Mouse (Mus musculus): ENCODE results near the gene Bhlhe40. TPM values are rescaled to one million over a fixed set of nuclear protein-coding genes. Genes with fewer than 3 reads are reported as not detected.

The Bhlhe40 gene
- polyA plus RNA-seq (2017; shearing (Covaris generic)) = 100 to 1,000 TPM in 2 of 3 experiments, 10 to 100 TPM in 1; 98.8 to 258 (median 129) TPM

DNA sequence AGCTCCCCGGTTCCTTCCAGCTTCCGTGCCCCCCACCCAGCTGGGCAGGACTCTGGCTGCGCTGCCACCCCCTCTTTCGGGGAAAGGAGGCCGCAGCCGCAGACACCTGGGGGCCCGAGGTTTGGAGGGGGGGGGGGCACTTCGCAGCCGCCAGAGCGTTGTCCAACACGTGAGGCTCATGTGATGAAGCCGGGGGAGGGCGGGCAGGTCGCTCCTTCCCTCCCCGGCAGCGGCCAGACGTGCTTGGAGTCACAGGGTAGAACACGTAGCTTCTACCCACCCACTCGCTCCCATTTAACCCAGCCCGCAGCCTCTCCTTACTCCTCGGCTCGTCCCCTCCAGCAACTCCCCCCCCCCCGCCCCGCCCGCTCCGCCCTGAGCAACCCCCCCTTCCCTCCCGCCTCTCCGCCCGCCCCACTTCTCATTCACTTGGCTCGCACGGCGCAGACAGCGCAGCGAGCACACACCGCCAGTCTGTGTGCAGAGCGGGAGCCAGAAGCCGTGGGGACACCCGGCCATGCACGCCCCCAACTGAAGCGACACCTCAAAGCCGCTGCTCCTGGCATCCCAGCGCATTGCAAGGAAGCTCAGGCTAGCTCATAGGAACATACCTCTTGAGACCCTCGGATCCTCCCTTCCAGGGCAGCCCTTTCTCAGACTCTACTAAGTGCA is at the start of gene Bhlhe40:
Gene Bhlhe40, plus strand, starts transcription at position 424 of the 672 bp plus-strand sequence.
- peak; percentile 51 for ATAC-seq

DNA sequence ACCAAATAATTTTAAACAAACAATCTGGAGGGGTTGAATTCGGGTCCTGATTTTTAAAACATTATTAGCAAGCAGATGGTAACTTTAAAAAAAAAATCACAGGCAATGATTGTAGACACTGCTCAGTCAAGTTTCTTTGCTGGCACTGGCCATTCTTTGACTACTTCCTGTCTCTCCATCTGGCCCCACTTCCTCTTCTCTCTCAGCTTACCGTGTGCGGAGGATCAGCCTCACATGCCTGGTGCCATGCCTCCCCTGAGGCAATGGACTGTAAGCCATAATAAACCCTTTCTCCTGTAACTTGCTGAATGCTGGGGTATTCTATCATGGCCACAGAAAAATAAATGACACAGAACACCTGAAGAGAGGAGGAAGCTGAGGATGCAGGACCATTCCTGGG is 48.8 kb upstream of the Bhlhe40 start:
- ATAC-seq = no peak

DNA sequence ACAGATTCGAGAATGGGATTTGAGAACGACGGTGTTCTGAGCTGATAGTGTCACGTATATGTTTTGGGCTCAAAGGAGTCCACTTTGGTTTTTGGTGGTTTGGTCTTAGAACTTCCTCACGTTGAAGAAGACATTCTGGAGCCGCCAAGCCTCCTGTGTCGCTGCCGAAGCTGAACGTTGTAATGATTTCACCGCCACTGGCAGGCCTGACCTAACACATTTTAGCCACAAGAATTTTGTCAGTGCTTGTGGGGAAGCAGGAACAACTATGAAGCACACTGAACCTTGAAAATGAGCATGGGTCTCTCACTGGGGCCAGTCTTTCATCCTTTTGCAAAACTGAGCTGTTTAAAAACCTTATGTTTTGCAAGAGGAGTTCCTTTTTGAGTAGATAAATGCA is 42.4 kb upstream of the Bhlhe40 start:
- ATAC-seq = no peak

DNA sequence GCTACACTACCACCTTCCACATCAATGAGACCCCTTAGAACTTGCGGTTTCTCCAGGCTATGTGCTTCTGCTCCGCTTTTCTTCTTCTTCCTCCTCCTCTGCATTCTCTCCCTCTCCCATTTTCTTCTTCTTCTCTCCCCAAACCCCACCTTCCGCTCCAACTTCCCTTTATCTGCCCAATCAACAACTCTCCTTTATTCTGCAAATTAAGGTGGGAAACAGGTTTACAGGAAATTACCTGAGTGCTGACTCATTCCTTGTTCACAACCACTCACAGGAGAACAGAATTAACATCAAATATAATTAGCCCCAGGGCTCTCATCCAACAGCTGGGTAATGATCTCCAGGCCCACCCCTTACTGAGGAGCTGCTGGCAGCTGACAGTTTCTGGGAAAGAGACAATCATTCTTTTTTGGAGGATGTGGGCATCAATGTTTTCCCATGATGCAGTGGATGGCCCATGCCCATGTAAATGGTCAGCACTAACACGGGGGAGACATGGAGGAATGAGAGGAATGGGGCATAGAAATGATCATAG is 37.3 kb upstream of the Bhlhe40 start:
- no peak for ATAC-seq

DNA sequence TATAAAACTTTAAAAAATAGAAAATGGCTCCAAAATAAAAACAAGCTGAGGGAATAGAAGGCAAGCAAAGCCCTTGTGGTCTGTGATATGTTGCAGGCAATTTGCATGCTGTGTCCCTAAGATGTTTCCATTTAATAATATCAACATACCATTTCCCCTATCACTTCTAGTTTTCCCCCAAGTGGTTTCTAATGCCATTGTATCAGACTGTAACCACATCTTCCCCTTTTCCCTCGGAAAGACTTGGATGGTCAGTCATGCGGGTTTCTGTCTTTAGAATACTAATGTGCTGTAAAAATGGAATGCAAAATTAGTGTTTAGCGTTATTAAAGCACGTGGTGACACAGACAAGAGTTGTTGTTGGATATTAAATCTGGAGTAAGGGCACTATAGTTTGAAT is 35.5 kb upstream of the Bhlhe40 start:
- no peak for ATAC-seq

DNA sequence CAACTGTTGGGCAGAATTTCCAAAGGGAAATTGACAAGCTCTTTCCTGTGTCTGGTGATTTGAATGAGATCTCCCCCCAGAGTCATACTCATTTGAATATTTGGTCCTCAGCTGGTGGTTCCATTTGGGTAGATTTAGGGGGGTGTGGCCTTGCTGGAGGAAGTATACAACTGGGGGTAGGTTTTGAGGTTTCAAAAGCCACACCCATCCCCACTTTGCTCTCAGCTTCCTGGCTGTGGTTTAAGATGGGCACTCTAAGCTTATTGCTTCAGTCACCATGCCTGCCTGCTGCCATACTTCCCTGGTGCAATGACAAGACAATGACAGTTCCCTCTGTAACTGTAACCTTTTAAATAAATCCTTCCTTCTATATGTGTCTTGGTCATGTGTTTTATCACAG is 29.7 kb upstream of the Bhlhe40 start:
- ATAC-seq = peak; percentile 95

DNA sequence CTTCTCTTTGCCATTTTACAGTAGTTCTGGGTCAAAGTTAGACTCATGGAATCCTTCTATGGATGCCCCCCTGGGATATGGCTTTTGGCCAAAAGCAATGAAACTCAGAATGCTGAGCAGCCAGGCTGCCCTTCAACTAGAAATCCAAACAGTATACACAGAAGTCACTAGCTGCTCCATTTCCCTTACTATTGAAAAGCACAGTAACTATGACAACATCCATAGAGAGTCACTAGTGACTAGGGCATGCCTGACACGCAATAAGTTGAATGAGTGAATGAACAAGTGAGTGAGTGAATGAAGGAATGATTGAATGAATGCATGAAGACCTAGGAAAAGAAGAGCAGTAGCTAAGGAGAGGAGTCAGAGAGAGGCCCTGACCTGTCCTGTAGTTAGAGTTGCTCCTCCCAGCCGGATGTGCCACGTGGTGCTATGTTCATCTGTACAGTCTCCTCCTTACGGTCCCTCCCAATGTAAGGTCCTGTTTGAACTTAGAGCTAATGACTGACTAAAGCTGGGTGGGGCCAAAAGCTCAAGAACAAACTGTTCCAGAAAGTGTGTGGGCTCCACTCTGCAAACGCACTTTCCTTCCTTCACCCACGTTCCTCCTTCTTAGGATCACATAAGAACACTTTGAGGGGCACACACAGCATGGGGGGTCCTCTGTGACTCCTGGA is 22.1 kb upstream of the Bhlhe40 start:
- no peak for ATAC-seq

DNA sequence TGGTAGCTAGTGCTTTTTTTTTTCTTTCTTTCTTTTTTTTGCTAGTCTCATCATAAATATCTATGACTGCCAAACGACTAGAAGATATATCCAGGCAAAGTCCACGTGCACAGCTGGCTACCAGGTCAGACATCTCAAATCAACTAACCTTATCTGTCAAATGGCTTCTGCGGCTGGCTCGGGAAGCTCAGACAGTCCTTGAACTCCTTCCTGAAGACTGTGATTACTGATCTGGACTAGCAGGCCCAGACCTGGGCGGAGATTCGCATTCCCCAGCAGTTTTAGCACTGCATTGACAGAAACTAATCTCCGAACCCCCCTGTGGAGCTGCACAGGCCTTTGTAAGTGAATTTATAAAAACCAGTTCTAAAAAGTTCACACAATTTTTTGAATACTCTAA is 18.4 kb upstream of the Bhlhe40 start:
- ATAC-seq = no peak

DNA sequence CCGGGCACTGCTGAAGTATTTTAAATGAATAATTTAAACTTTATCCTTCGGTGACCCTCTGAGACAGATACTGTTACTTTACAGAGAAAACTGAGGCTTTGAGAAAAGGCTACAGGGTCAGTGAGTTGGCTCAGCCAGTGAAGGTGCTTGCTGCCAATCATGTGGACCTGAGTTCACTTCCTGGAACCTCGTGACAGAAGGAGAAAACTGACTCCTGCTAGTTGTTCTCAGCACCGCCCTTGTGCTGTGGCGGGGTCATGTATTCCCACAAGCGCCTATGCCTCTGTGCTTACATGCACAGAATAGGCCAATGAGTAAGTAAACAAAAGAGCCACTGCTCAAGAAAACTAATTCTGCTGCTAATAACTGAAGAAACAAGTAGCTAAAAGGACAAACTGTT is 17.4 kb upstream of the Bhlhe40 start:
- ATAC-seq = no peak

DNA sequence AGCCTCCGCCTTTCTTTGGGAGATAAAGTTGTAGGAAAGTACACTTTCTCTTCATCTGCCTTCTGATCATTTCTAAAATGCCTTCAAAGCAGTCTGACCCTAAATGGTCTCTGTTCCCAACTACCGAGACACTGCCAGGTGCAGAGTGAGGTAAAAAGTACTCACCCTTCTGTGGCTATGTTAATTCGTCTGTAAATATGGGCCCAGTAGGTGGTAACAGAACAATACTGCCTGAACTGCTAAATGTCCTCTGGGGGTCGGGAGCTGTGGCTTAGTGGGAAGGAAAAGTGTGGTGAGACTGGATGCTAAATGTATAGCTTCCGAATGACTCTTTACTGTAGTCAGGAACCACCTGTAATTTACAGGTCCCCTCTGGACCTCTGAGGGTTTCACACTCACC is 16.1 kb upstream of the Bhlhe40 start:
- ATAC-seq = no peak

DNA sequence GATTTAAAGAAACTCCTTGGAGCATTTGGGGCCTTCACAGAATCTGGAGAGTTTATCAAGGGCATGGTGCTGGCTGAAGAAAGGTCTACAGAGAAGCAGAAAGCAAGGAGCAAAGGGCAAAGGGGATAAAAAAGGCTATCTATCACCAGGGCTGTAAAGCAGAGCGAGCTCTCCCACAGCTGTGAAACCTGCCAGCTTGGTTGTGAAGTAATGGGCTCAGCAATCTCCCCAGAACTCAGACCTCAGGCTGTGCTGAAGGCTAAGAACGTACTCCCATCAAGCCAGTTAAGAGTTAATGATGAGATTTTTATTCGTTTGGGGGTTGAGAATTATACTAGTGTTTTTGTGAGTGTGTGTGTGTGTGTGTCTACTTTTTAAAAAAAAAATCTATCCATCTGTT is 13.3 kb upstream of the Bhlhe40 start:
- ATAC-seq = no peak

DNA sequence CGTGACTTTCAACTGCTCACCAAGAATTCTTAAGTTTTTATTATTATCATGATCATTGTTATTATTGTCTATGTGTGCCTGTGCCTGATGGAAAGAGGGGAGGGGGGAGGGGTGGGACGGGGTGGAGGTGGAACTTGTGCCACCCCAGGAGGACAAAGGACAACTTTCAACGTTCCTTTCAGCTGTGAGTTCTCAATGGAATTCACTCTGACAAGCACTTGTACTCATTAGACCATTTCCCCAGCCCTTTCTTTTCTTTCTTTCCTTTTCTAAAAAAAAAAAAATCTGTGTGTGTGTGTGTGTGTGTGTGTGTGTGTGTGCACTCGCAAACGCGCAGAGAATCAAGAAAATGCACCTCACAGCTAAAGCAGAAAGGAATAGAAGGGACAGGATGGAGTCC is 12.4 kb upstream of the Bhlhe40 start:
- no peak for ATAC-seq

DNA sequence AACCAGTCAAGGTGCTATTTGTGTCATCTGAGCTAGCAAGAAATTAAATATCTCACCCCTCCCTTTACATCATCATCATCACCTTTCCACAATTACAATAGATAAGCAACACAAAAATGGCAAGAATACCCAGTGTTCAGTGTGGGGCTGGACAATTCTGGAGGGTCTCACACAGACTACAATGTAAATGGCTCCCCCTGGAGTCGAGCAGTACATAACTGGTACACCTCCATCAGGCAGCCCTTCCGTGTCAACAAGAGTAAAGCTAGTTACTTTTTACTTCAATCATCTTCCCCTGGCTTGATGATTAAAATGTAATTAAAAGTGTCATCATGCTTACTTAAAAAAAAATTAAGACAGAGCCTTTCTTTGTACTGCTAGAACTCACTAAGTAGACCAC is 4.6 kb upstream of the Bhlhe40 start:
- no peak for ATAC-seq

DNA sequence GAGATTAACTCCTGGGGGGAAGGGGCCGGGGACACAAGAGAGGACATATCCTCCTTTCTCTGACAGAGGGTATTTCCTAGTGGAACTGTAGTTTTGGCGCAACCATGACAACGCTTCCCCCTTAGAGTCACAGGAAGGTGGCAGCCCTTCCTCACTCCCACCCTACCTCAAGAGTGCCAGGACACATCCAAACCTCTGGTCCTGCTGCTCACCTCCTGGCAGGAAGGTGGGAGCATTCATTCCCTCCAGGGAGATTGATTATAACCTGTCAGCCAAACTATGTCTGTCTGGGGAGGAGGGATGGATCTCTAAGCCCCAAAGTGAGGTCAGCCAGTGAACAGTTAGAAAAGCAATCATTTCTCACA is 2.4 kb upstream of the Bhlhe40 start:
- ATAC-seq = peak; percentile 6

DNA sequence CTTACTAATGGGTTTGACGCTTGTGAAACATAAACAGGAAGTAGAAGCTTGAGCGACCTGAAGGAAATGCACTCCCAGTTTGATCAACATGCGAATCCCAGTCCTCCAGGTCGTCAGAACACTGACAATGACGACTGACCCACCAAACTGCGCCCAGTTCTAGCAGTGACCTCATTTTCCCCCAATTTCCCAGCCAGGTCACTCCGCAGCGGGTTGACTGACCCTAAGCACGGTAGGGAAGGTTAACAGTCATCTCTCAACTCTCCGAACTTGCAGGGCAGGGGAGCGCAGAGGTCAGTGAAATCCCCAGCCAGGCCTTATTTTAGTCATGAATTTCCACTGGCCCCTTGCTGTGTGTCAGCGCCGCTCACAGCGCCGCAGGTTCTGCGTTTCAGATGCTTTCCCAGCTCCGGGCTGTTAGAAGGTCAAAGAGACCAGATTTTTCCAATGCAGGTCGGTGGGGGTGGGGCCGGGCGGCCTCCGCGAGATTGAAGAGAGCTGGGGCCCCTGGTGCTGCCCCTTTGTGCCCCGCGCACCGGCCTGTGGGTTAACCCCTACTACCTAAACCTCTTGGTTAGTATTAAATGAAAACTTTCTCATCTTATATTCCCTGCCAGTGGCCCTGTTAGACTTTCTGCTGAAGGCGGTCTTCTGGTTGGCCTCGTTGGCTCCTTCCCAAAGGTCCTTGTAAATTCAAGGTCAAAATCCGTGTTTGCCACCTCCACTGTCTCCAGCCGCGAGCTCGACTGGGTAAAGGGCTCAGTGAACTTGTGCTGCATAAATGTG is 1.8 kb upstream of the Bhlhe40 start:
- peak; percentile 26 for ATAC-seq

DNA sequence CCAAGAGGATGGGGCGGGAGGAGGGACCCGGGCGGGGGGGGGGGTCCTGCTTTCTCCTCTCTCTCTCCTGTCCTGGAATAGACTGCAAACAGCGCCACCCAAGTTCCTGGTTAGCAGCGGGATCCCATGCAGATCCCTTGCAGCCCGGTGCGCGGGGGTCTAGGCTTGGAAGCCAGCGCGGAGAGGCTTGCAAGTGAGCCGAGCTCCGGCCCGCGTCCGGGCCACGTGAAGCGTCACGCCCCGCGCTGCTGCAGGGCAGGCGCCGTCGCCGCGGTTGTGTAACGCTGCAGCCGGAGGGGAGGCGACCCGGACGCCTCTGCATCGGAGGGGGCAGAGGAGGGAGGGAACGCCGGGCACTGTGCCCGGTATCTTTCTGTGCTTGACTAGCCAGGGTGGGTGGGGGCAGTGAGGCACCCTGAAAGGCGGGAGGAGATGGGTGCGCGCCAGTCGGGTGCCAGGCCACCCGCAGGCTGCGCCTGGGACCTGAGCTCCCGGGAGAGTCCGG is 1.2 kb upstream of the Bhlhe40 start:
- ATAC-seq = peak; percentile 27

DNA sequence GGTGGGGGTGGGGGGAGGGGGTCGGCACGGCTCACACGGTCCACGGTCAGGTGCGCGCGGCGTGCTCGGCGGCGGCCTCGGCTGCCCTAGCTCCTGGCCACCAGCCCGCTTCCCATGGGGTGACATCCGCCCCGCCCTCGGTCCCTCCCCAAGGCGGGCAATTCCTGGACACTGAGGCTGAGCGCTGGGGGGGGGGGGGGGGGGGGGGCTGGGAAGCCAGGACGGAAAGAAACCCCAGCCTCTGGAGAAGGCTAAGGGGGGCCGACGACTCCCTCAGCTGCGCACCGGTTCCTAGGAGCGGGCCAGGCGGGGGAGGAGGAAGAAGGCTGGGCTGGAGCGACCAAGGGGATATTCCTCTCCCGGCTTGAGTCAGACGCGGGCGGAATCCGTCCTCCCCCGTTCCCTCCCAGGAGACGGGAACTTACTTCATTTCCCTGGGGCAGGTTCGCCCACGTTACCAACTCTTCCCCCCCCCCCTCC is 663 bp upstream of the Bhlhe40 start:
- ATAC-seq = peak; percentile 3

DNA sequence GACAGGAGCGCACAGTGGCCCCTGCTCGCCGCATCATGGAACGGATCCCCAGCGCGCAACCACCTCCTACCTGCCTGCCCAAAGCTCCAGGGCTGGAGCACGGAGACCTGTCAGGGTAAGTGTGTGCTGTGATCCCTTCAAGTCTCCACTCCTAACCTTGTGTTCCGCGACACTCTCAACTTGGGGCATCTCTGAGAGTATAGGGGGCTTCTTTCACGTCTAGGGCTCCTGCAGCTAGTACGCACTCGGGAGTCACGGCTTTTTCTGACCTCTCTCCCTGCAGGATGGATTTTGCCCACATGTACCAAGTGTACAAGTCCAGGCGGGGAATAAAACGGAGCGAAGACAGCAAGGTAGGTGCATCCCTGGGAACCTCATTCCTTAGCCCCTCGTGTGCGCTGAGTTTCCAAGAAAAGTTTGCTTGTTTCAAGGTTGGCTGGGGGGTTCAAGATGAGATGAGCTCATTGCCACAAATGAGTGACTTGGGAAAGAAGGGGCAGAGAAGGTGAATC is 505 bp downstream of the Bhlhe40 start:
- ATAC-seq = peak; percentile 5

DNA sequence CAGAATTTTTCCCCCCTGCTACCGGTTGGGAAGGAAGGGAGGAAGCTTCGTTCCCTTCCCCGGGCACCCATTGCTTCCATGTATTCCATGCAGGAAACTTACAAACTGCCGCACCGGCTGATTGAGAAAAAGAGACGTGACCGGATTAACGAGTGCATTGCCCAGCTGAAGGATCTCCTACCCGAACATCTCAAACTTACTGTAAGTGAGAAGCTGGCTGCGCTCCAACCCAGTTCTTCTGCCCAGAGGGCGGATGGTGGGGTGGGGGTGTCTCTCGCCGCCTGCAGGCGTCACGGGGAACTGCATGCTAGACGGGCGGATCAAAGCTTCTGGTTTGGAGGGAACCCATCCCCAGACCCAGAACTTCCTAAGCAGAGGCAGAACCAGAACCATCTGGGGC is 983 bp downstream of the Bhlhe40 start:
- ATAC-seq = peak; percentile 36

DNA sequence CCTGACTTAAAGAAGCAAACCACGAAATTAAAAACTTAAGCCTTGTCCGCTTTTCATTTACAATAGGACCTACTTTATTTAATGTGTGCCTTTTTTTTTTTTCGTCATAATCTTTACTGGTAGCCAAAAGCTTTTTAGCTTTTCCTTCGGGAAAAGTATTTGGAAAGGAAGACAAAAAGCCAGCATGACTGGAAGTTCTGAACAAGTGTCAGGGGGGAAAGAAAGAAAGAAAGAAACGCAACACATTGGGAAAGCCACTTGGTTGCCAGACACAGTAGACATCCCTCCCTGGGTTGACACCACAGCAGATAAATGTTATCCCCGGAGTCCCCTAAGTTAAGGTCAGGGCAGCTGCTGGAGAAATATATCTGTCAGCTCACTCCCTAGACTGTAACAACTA is 1.5 kb downstream of the Bhlhe40 start:
- no peak for ATAC-seq

DNA sequence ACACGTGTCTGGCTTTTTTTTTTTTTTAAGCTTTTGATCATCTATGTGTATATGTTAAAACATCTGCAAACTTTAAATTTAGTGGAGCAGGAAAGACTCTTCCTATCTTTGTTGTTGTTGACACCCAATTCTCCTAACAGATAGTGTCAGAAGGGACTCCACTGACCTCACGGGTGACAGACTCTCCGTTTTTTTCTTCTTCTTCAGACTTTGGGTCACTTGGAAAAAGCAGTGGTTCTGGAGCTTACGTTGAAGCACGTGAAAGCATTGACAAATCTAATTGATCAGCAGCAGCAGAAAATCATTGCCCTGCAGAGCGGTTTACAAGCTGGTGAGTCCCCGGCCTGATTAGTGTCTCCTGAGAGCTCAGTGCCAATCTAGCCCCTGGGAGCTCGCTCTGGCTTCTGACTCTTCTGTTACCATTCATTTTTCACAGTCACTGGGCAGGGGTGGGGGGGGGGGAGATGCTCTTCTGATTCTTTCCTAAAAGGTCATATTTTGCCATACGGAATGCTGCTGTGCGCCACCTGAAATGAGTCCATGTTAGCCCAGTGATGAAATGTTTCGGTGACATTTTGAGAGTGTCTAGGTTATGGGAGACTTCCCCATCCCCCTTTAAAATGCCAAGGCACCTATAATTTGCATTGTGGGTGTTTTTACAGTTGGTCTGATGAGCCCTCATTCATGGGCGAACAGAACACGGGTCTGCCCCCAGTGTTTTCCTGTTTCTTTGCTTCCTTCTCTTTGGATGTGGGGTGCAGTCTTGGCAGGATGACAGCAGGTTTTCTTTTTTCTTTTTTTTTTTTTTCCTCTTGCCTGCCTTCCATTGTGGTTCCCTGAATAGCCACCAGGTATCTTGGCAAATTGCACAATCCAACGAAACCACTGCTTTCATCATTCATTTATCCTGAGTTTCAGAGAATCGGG is 2.1 kb downstream of the Bhlhe40 start:
- no peak for ATAC-seq

Data from inflammation-experienced regulatory T-cells, adult 6 months (primary cell).